Mouse (Mus musculus): ENCODE measurements around the gene Mis18bp1.
"Not testable (repeated sequence)": the region's sequence is repeated elsewhere in the genome, so short reads cannot be mapped to it uniquely, and the experiment has no call there.

The Mis18bp1 gene

DNA sequence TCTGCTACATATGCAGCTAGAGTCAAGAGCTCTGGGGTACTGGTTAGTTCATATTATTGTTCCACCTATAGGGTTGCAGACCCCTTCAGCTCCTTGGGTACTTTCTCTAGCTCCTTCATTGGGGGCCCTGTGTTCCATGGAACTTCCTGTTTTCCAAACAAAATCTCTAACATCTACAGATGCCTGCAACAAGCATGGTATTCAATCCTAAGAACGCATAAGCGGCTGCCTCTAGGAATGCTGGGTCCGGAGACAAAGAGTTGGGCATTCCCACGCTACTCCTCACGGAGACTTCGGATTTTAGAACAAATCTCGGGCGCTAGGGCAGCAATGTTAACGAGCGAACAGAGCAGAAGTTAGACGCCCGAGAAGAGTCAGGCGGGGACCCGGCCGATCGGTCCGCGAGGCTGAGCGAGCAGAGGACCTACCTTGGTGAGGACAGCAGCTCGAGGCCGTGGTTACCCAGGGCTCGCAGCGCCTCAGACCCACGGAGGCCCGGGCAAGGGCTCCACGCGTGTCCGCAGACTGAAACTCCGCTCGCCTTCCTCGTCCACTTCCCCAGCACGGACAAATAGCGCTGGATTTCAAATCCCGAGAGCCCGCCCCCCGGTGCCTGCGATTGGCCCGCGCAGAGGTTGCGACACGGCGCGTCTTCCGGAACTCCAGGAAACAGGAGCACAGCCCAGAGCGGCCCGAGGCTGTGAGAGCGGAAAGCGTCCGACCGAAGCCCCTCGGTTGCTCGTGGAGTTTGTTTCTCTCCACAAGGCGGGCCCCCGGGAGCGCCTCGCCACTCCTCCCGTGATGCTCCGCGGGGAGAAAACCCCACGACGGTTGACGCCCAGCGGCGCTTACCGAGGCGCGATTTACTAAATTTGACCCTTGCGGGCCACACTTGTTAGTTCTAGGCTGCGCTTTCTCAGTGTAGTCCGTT, at the start of gene Mis18bp1:
Gene Mis18bp1 (minus strand): TSS at position 584 of the 931 bp plus-strand sequence.
- in situ Hi-C loops (cut with MboI, MseI) = no loop called here

DNA sequence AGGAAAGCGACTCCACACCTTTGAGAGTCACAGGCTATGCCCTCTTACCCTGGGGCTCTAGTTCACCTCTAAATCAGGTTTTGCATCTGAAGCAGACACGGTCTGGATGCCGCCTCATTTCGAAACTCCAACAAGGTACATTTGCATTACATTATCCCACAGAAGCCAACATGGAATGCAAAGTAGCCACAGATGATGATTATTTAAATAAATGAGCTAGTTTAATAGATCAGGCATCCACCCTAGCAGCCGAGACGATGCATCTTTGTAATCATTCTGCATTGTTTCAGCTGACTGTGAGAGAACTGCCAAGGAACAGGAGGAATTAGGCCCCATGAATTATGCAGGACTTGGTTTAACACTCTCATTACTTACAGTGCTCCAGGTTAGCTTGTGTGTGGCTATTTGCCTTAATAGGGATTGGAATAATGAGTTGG, 44.0 kb upstream of the Mis18bp1 start:
- in situ Hi-C loops (cut with MboI, MseI) = no loop called here

GRCm38 (mm10) chr12:65206431-65206830, 34.0 kb upstream of the Mis18bp1 start:
- in situ Hi-C loops (cut with MboI, MseI) = no loop called here

DNA sequence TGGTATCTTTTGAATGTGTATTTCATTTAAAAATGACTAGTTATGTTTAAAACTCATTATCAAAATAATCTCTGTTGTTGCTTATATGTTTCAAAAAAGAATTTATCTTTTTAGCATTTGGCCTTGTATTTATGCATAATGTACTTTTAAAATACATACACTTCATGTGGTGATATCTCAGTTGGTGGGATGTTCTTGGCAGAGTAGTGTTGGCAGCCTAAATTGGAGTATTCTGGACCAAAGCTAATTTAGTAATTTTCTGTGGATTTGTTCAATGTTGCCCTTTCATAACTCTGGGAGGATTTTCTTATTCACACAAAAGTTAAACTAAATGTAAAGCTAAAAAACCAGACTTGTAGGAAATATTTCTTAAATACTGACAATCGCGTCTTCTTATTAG, 29.4 kb upstream of the Mis18bp1 start:
- in situ Hi-C loops (cut with MboI, MseI) = no loop called here

DNA sequence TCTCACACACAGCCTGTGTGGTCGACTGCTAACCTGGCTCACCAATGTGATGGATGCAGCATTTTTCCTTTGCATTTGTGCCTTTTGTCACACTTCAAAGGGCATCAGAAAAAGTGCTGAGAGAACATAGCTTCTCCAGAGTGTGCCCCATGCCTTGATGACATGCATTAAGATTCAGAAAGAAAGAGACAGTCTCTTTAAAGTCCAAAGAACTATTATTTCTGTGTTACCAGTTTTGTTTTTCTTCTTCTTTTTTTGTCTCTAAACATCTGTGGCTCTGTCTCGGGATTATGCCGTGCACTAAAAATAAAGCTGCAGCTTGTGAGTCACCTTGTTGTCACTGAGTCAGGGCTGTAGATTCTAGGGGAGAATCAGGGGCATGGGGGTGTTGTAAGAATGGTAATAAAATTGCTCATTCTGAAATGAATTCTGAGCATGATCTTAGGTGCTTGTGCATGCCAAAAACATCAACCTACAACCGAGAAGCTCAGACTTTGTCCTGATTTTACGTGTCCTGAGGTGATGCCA, 21.7 kb upstream of the Mis18bp1 start:
- in situ Hi-C loops (cut with MboI, MseI) = no loop called here

- in situ Hi-C loops (cut with MboI, MseI) = no loop called here
Observed at GRCm38 (mm10) chr12:65189213-65189612, 16.8 kb upstream of the Mis18bp1 start.

DNA sequence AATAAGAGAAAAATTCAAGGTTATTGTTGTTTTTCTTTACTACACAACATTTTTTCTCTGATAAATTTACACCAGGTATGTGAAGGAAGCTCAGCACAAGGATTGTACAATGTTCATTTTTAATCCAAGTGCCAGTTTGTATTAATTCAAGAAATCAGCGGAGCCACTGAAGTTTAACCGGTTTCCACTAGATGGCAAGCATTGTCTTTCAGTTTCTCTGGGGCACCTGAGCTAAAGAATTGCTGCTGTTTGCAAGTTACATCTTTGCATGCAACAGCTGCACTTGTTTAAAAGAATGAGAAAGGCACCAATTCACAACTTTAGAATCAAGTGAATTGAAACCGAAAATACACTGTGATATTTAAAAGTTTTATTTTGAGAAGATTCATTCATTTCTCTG, 15.0 kb upstream of the Mis18bp1 start:
- in situ Hi-C loops (cut with MboI, MseI) = no loop called here

DNA sequence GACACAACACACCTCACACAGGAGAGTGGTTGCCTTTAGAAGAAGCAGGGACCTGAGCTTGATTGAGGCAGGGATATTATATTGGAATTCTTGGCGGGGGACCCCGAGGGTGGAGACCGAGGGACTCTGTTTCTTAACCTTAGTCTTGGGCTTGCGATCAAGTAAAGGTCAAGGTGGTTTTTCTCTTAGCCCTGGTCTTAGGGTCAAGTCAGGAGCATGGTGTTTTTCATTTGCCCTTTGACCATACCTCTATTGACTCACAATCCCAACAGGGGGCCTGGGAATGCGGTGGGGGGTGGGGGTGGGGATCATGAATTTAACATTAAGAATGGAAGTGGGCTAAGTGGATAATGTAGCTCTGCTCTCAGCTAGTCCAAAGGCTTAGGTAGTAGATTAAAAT, 1.3 kb upstream of the Mis18bp1 start:
- in situ Hi-C loops (cut with MboI, MseI) = no loop called here

DNA sequence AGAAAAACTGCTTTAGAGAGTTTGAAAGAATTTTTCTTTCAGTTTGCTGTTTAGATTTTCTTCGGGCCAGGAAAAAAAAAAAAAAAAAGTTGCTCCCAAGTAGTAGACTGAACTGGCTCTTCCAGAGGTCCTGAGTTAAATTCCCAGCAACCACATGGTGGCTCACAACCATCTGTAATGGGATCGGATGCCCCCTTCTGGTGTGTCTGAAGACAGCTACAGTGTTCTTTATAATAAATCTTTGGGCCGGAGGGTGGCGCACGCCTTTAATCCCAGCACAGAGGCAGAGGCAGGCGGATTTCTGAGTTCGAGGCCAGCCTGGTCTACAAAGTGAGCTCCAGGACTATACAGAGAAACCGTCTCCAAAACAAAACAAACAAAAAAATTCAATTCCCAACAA, 555 bp upstream of the Mis18bp1 start:
- in situ Hi-C loops (cut with MboI, MseI) = not testable (repeated sequence)

DNA sequence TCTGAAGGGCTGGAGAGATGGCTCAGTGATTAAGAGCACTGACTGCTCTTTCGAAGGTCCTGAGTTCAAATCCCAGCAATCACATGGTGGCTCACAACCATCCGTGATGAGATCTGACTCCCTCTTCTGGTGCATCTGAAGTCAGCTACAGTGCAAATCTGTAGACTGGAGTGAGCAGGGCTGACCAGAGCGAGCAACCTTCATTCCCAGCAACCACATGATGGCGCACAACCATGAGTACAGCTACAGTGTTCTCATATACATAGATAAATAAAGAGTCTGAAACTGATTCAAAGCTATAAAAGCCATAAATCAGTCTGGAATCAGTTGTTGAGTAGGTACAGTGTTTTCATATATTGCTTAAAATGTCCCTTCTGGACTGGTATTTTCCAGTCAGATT, 36.3 kb downstream of the Mis18bp1 start:
- in situ Hi-C loops (cut with MboI, MseI) = not testable (repeated sequence)

DNA sequence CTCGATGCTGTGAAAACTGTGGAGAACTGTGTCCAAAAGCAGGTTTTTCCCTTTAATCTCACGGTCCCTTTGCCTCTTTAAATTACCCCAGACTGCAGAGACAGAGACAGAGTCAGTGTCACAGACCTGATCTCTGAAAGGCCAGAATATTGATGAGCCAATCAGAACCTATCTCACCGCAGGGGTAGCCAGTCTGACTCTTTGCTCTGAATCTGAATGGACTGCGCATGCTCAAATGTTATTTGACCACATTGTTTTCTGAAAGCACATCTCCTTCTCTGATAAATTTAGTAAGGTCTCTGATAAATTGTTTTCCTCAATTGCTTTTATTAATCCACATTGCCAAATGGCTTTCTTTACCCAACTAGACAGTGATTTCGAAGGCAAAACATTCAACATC, 53.0 kb downstream of the Mis18bp1 start:
- in situ Hi-C loops (cut with MboI, MseI) = no loop called here

DNA sequence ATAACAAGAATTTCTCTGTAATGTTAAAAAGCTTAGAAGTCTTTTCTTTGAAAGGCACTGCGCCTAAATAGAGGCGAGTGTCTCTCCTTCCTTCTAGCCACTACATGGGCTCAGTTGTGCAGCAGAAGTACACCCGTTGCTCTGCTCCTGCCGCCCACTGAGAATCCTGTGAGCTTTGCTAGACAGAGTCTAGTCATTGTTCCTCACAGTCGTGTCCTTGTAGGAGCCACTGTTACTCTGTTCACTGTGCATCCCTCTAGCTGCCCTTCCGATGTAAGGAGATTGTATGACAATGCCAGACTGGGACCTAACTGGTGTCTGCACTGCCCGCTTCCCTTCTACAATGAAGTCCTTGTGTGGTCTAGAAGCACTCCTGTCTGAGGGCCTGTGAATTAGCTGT, 53.4 kb downstream of the Mis18bp1 start:
- in situ Hi-C loops (cut with MboI, MseI) = no loop called here

GRCm38 (mm10) chr12:65114978-65115377, 57.4 kb downstream of the Mis18bp1 start:
- in situ Hi-C loops (cut with MboI, MseI) = not testable (repeated sequence)

GRCm38 (mm10) chr12:65113925-65114324, 58.5 kb downstream of the Mis18bp1 start:
- in situ Hi-C loops (cut with MboI, MseI) = no loop called here

- in situ Hi-C loops (cut with MboI, MseI) = no loop called here
Observed at GRCm38 (mm10) chr12:65112811-65113210, 59.6 kb downstream of the Mis18bp1 start.

GRCm38 (mm10) chr12:65111503-65111902, 60.9 kb downstream of the Mis18bp1 start:
- in situ Hi-C loops (cut with MboI, MseI) = no loop called here

- in situ Hi-C loops (cut with MboI, MseI) = no loop called here
Observed at GRCm38 (mm10) chr12:65108746-65109145, 63.7 kb downstream of the Mis18bp1 start.

Data from T-helper 2 cell (primary cell).